Mouse (Mus musculus): ENCODE measurements around the gene Trpc4ap.

GRCm38 (mm10) chr2:155726302-155726701 is 34.1 kb upstream of the Trpc4ap start:
- TF ChIP-seq CTCF (IDR thresholded peaks at IDR 0.05; ENCODE audit: low read depth) = no peak
- TF ChIP-seq EP300 (IDR thresholded peaks at IDR 0.05; ENCODE audit: low read depth) = no peak

Data from liver, embryonic 14.5 days (tissue).